Mouse (Mus musculus) left cerebral cortex, postnatal 14 days (tissue): ENCODE measurements at regions not wholly inside any gene's neighbourhood (a gene's known extent, or its start where the extent isn't known, plus 50 kb on each side); places are given as distances from the start of the nearest gene placed in this dataset.
A peak's percentile ranks its signal among the peaks of the same experiment; 100 is the strongest.

Experiments used
- DNase-seq, 2 experiments: peaks; one replicate each; pipeline ENCODE4 v3.0.0; 2021 to 2022; ENCODE audit warnings: low spot score in 2 of 2, mixed read lengths in 1 of 2
- intact Hi-C: fragments of 180-260 bp; cut with DNase I; formaldehyde crosslinking; loops from one replicate; pipeline ENCODE4 v1.15.1; 2025

DNA sequence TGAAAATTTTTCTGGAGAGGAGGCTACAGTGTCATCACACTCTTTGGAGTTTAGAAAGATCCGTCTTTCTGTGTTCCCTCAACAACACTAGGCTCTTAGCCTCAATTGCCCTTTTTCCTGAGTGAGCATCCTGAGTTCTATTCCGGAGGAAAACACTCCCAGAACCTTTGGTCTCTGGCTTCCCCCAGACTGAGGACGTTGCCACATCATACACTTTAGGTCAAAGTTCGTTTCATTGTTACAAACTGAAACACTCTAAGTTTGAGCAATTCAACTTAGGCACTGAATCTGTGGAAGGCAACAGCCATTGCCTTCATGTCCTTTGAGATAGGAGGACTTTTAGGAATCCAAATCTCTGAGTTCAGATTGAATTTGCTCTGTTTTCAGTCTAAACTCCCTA, 85.0 kb downstream of the Arl4a start:
- DNase-seq: no peak
- intact Hi-C loops: no loop called here

DNA sequence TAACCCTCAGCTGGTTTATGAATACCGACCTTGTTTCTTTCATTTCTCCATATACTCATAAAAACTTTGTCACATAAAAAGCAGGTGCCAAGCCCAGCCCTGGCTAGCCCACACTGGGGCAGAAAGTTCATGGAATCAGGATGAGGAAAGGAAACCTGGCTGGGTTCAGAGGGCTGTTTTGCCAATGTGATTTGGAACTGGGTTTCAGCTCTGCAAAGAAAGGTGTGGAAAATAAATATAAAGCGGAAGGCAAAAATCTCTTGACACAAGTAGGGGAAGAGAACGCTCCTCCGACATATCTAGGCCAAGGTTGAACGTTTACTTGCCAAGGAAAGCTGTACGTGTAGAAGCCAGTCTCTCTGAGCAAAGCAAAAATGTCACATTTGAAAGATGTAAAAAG, 85.9 kb downstream of the Arl4a start:
- intact Hi-C loops: no loop called here
- no peak for DNase-seq

DNA sequence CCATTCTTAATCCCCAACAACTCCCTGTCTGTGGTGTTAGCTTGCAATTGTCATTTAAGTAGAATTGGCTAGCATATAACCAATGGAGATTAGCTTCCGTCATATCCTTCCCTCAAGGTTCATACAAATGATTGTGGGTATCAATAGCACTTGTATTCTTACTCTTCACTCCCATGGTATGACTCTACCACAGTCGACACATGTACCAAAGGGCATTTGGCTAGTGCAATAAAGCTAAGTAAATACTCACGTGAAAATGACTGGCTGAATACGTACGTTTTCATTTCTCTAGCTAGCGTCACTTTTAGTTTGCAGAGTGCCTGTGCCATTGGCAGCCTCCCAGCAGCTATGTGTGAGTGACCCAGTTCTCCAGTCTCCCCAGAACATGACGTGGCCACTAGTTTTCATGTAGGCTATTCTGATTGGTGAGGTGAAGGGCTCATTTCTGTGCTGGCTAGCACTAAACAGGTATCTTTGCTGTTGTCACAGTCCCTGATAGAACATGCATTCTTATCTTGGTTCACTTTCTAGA, 87.5 kb downstream of the Arl4a start:
- intact Hi-C loops: no loop called here
- DNase-seq: peak; percentile 38 to 64

DNA sequence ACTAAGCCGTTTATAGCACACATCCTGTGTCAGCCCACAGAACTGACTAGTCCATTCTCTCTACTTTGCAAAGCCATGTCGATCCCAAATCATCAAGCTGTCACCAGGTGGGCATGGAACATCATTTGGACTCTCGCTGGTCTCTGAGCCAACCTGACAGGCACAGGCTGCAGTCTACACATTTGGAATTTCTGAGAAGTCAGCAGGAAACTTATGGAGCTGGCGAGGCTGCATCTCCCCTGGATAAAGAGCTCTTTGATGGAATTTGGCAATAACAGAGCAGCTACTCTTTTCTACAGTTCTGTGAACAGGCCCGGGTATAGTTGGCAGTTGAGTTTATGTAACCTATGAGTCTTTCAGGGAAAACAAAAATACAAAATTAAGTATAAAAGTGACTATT, 94.9 kb downstream of the Arl4a start:
- no peak for DNase-seq
- intact Hi-C loops: no loop called here

DNA sequence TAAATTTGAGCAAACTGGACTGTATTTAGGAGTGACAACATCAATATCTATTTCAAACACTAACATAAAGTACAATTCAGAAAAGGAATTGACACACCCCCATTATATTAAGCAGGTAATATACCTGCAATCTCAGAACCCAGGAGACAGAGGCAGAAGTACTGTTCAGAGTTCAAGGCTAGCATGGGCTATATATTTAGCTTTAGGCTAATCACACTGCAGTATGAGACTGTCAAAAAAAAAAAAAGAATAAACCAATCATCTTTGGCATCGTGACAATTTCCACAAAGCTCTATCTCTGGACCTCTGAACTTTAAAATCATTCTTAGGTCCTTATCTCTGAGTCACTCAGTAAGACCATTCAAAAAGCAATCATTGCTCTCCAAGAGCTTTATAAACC, 96.7 kb downstream of the Arl4a start:
- intact Hi-C loops: no loop called here
- DNase-seq: no peak

DNA sequence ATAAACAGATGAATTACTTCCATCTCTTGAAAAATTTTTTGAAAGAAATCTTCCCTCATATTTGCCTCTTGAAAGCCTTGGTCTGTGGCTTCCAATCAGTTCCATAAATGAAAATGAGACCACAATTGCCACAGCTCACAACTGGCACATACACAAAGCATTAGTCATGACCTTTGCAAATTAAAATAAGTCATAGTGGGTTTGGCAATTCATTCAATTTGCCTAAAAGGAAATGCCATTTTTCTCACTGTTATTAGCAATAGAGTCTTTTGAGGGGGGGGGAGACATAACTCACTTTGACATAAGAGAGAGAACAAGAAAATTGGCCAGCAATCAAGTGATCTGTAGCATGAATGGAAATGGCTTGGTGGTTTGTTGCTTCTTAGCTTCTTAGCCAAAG, 98.8 kb downstream of the Arl4a start:
- no peak for DNase-seq
- intact Hi-C loops: no loop called here

DNA sequence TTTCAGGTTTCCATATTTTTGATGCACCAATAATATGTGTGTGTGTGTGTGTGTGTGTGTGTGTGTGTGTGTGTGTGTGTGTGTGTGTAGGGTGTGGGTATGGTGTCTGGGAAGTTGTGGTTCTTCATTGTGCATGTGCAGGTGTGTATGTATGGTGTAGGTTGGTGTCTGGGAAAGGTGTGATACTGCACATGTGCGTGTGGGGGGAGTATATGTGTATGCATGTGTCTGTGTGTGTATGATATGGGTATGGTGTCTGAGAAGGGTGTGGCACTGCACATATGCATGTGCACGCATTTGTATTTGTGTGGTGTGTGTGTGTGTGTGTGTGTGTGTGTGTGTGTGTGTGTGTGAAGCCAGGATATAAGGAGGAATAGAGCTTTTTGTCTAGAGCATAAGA, 99.6 kb downstream of the Arl4a start:
- intact Hi-C loops: no loop called here
- DNase-seq: no peak

DNA sequence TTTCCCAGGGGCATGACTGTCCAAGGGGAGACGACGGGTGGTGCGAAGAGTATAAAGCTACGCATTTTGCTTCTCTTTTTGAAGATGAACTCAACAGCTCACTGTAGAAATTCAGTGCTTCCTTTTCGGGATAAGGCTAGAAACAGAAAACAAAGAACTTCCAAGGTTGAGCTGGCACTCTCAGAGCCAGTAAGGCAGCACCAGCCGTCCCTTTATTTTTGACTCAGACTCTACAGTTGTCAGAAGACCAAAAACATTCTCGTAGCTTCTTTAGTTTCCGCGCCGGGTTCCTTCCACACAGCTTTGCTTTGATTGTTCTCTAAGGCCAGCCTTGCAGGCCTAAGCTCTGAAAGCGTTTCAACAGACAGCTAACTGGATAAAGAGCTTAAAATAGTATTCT, 101.5 kb downstream of the Arl4a start:
- peak; percentile 4 to 7 for DNase-seq
- intact Hi-C loops: no loop called here

DNA sequence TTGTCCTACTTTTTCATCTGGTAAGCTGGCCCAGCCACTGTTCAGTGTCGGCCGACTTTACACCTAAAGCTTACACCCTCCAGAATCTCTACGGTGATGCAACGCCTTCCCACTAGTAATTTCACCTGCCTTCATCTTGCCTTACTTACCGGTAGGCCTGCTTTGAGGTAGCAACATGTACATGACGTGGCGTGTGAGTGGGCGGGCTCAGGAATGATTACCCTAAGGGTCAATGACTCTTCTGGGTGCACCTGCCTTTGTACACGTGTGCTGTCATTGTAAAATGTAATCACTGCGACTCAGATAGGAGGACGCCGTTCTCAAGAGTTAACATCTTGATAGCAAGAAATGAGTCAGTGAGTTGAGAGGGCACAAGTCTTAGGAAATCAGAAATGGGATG, 102.0 kb downstream of the Arl4a start:
- intact Hi-C loops: no loop called here
- no peak for DNase-seq

DNA sequence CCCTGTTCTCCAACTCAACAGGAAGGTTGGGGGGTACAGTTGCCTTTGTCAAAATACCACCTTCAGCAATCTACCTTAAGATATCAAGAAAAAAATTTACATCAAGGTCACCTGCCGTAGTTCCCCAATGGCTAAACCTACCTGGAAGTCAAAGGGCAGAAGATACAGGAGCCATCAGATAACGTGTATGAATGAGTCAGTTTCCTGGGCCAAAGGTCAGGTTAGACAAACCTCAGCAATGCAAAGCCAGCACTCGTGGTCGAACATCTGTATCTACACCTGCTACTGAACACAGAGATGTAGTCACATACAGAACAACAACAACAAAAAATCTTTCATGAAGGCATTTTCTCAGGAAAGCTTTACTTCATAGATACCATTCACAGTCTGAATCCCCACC, 102.9 kb downstream of the Arl4a start:
- DNase-seq: no peak
- intact Hi-C loops: no loop called here

DNA sequence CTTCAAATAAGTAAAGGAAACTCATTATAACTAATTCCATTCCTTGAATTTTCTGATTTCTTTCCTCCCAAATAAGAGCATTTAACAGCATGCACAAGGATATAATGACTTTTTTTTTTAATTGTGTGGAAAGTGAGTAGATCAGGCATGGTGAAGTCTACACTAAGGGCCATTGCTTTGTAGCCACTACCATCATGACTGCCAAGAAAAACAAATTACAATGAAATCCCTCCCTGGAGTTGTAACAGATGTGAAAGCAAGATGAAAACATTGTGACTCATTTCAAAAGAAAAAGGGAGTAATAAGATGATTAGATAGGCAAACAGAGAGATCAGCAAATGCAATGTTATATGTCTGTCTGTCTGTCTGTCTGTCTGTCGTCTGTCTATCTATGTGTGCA, 106.6 kb downstream of the Arl4a start:
- intact Hi-C loops: no loop called here
- no peak for DNase-seq

DNA sequence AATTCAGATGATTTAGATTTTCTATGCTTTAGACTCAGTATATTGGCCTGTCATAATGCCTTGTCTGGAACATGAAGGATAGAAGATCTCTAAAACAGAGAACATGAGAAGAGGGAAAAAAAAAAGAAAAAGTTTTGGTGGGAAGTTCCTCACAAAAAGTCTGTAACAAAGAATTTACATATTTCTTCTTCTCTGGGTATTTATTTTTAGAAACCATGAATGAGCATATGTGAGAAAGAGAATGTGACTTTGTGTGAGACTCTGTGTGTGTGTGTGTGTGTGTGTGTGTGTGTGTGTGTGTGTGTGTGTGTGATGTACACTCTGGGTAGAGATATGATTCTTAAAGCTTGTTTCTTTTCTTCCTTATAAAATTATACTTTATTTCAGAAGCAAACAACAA, 109.9 kb downstream of the Arl4a start:
- peak in 1 of 2 experiments; percentile 8 for DNase-seq
- intact Hi-C loops: no loop called here

DNA sequence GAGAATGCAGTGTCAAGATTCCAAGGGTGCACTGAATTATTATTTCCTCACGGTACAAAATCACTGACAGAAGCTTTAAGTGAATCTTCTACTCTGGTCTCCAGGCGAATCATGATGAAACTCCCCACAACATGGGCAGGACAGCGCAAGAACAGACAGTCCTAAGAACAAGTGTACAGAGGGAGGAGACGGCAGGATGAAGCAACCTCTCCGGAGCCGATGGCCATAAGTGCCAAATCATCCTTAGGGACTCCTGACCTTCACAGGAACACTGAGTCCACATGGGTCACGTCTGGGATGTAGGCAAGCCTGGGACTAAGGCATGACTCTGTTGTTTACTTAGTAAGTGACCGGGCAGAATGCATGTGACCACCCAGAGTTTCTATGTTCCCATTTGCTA, 110.8 kb downstream of the Arl4a start:
- intact Hi-C loops: no loop called here
- no peak for DNase-seq

DNA sequence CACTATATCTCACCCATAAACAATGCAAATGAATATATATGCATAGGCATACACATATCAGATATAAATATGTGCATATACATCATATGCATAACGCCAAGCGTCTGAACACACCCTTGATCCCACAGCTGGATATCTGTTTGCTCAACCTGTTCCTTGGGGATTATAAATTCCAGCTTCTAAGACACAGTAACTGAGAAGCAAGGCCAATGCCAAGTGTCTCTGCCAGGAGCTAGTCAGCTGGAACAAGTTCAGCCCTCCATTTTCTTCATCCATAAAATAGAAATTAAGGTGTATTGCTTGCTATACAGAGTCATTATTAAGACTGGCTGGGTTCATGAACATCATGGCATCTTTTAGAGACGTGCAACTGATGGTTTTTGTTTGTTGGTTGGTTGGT, 116.3 kb downstream of the Arl4a start:
- DNase-seq: no peak
- intact Hi-C loops: no loop called here

DNA sequence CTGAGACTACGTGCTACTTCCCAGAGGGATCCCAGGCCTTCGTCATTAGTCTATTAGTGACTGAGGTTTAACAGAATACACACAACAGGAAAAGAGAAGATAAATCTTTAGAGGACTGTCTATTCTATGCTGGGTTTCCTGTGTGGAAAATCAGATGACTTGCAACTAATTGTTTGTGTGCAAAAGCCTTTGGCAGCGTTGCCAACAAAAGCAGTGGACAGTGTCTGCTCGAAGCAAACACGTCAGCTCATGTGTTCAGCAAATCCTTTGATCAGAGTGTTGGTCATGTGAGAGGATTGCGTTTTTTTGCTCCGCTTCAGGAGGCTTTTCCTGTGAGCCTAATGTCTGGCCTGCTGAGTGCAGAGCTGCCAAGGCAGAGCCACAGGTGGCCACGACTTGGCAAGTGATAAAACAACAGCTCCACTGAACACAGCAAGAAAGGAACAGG, 117.3 kb downstream of the Arl4a start:
- peak; percentile 38 to 51 for DNase-seq
- intact Hi-C loops: no loop called here

DNA sequence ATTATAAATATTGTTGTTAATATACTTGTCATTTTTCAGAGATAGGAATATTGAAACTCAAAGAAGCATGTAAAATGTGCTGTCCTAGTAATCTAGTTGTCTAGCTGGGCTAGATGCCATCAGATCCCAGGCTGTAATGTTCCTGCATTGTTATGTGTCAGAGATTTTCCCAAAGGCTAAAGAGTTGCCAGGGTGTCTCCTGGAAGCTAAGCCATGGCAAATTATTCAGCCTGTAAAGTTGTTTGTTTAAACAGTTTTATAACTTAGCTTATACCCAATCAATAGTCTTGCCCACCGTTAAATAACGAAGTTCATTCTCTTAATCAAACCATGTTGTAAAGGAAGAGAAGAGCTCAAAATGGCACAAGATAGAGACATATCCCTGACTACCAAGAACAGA, 117.9 kb downstream of the Arl4a start:
- no peak for DNase-seq
- intact Hi-C loops: no loop called here

DNA sequence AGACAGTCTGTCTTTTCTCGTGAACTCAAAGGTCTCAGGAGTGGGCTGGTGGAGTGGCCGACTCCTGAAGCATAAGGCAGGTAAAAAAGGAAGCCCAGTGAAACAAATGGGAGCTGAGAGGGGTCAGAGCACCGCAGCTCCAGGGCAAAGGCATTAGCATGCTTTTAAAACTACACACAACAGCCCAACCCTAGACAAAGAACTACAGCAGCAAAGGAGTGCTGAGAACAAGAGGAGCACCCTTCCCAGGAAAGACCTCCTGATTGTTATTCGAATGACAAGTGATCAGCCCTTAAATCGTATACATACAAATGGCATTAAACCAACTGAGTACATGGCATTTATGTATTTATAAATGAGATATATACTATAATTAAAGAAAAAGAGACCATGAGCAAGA, 149.3 kb downstream of the Arl4a start:
- intact Hi-C loops: no loop called here
- no peak for DNase-seq

DNA sequence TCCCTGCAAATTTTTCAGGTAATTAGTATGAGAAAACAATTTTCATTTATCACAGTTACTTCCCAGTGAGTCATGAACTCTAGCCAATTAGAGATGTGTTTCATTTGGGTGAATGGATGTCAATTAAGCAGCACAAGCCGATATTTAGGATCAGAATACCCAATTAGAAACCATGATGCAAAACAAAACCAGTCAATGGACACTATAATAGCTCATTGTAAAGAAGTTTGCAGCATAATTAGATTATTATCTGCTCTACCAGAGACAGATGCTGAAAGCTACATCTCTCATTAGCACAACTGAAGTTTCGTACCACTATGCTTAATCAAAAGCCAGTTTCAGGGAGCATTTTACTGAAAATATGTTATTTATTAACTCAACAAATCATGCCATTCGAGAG, 152.5 kb downstream of the Arl4a start:
- DNase-seq: no peak
- intact Hi-C loops: no loop called here

DNA sequence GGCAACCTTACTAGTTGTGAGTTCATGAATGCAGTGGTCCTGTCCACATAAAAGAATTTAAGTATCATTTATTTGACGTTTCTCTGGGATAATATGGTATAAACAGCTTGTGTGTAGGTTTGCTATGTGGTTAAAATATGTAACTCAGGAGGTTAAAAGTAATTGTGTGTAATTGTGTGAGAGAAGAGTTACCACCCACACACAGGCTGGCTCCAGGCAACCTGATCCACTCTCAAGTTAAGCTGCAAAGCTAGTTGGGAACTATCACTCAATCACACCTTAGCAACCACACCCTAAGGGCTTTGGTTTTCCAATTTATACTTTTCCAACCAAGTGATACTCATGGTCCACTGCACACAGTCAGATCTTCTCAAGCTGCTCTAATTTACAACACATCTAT, 157.5 kb downstream of the Arl4a start:
- intact Hi-C loops: no loop called here
- DNase-seq: peak; percentile 29 to 55

DNA sequence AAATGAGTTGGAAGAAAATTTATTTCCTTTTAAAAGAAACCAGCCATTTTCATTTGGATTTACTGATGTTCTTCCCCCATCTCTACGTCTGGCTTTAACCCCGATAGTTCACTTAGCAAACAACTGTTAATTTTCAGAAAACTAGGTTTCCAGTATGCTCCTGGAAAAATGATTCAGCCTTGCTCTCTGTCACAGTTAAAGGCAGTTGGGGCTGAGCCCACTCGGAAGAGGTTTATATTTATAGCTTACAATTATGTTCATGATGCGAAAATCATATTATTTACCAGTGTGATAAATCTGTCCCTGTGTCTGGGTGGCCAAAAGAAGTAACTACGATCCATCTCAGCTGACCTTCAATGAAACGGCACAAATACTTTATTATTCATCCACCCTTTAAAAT, 163.9 kb downstream of the Arl4a start:
- intact Hi-C loops: no loop called here
- no peak for DNase-seq

DNA sequence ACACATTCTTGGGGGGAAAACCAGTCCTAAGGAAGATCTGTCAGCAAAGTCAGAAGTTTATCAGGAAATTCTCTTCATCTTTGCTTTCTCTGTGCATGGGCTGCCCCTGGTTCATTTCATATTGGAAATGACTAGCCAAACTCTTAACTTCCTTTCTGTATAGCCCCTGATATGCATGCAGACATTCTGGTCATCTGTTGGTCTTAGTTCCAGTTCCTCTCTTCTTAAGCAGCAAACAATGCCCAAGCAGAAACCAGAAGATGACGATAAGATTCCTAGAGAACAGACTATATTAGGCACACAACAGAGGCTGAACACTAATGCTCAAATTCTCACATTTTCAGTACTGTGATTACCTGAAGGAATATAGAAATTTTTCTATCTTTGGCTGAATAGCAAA, 176.0 kb downstream of the Arl4a start:
- intact Hi-C loops: no loop called here

DNA sequence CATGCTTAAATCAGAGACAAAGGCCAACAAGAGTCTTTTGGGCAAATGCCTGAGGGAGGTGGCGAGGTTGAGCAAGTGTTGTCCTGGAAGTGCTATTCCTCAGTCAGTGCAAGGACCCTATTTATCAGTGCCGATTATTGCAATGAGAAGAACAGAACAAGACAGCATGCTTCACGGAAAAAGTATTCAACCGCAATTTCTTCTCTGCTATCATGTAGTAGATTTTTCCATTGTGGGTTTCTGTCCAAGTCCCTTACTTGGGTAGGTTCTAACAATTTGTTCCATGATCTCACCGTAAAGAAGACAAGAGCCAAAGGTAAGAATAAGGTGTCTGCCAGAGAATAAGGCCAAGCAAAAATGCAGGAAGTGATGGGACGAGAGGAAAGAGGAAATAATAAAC, 186.2 kb downstream of the Arl4a start:
- intact Hi-C loops: no loop called here
- no peak for DNase-seq

More for the DNA sequence above, 176.0 kb downstream of the Arl4a start:
- no peak for DNase-seq
